Mouse (Mus musculus) gastrocnemius, adult 2 months (tissue): Measurements from ENCODE around the gene 4930544D05Rik. TPM values are rescaled to one million over a fixed set of nuclear protein-coding genes. Genes with fewer than 3 reads are reported as not detected.
A peak's percentile ranks its signal among the peaks of the same experiment; 100 is the strongest.

ENCODE experiments used
- DNase-seq: peaks from one replicate; pipeline ENCODE4 v3.0.0; 2022
- H3K27ac ChIP-seq: fragments of 200-600 bp; 2 replicates; pipeline ENCODE4 v1.8.1; 2022; ENCODE audit warnings: mild to moderate bottlenecking
- H3K4me3 ChIP-seq: fragments of 200-600 bp; 2 replicates; pipeline ENCODE4 v1.8.1; 2022; ENCODE audit warnings: mild to moderate bottlenecking, moderate library complexity
- CTCF ChIP-seq: fragments of 200-600 bp; IDR thresholded peaks from 2 replicates; pipeline ENCODE4 v1.8.1; 2022; ENCODE audit warnings: antibody characterized with exemption, mild to moderate bottlenecking, moderate library complexity
- intact Hi-C: fragments of 180-260 bp; cut with DNase I; formaldehyde crosslinking; loops from one replicate; pipeline ENCODE4 v1.15.1; 2025
- total RNA-seq, 2 experiments: library from RNA; stranded (reverse); gene quantifications; 2 replicates each; pipeline ENCODE4 v1.2.3; 2021

The 4930544D05Rik gene
- total RNA-seq, 2 experiments from 2014 or later = not detected

DNA sequence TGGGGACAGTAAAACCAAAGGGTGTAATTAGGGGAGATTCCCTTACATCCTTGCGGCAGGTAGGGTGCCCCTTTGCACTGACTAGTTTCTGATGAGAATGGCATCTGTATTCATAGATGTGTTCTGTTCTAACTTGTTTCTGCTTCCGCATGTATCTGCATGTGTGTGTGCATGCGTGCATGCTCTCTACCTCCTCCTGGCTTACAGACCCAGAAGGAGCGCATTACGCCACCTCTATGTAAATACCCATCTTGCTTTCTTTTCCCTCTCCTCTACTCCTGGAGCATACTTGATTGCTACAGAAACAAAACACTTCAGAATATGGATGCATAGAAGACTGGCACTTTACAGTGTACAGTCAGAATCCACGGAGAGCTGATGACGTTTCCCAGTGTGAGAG, 31.9 kb upstream of the 4930544D05Rik start:
- H3K27ac ChIP-seq = peak overlapping the region; percentile 57; the same call in 1 of the 2 replicates
- no peak for TF ChIP-seq CTCF

DNA sequence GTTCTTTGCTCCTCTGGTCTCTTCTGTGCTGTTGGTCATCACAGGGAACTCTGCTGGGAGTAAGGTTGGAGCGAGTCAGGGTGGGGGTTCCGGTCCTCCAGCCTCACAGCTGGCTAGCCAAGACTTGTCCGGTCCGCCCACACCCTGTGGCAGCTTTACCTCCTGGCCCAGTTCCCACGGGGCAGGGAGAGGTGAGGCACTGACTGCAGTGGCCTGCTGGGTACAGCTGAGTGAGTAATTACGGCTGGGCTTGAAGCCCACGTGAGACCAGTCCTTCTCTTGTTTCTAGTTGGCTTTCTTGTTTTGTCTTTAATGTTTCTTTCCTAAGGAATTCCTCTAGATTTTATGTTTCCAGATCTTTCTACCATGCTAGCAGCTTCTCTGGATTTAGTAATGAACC, 30.2 kb upstream of the 4930544D05Rik start:
- DNase-seq = peak; percentile 84
- intact Hi-C loops = no loop called here
- Histone ChIP-seq H3K4me3 (peak overlapping the region; percentile 15; the same call in 1 of the 2 replicates), H3K27ac (peak overlapping the region; percentile 79)
- TF ChIP-seq CTCF = no peak

More for the DNA sequence above, 31.9 kb upstream of the 4930544D05Rik start:
- no peak overlapping the region for H3K4me3 ChIP-seq
- intact Hi-C loops = no loop called here
- no peak for DNase-seq

DNA sequence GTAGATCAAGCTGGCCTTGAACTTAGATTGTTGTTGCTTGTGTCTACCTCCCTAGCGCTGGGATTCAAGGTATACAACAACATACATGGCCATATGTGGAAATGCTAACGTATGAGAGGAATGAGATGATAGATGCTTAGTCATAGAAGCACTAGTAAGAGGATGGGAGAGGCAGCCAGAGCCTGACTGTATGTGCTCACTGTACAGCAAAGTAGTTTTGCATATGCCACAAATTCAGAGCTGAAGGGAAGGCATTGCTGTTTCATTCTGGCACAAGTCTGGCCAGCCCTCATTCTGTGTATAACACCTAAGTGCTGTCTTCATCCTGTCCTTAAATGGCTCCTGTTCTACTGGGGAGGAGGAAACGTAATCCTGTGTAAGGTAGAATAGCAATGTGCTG, 29.4 kb upstream of the 4930544D05Rik start:
- TF ChIP-seq CTCF = no peak
- DNase-seq = no peak
- no peak overlapping the region for H3K4me3 ChIP-seq
- H3K27ac ChIP-seq = peak overlapping the region; percentile 79
- intact Hi-C loops = no loop called here

DNA sequence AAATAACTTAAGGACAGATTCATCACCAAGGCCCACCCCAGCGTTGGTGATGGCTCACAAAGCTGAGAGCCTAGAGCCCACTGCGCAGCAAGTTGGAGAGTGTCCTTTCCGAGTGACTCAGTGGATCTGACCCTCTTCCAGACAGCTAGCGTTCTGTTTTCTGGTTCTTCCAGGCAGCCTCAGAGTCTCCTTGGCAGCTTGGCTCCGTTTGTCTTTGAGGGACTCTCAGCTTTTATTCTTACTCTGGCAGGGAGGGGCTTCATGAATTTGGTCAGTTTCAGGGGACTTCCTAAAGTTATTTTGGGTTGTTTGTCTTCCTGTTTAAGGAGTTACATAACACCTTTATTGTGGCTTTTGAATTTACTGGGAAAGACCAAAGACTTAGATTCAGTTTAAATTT, 28.7 kb upstream of the 4930544D05Rik start:
- H3K27ac ChIP-seq = peak overlapping the region; percentile 79
- no peak overlapping the region for H3K4me3 ChIP-seq
- DNase-seq = no peak
- TF ChIP-seq CTCF = no peak
- intact Hi-C loops = no loop called here

DNA sequence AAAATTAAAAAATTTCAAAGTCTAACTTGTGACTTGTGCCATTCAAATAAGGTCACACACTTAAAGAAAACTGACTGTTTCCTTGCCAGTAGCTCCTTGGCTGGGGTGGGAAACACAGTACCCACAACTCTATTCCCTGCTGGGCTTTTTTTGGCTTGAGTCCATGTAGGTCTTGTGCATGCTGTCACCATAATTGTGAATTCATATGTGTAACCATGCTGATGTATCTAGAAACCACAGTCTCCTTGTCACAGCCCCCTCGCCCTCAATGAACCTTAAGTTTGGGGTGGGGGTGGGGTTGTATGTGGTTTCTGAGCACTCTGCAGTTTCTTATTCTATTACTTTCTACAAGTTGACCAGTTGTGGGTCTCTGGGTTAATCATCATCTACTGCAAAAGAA, 23.9 kb upstream of the 4930544D05Rik start:
- no peak overlapping the region for H3K4me3 ChIP-seq
- intact Hi-C loops = no loop called here
- no peak overlapping the region for H3K27ac ChIP-seq
- TF ChIP-seq CTCF = no peak
- DNase-seq = no peak

DNA sequence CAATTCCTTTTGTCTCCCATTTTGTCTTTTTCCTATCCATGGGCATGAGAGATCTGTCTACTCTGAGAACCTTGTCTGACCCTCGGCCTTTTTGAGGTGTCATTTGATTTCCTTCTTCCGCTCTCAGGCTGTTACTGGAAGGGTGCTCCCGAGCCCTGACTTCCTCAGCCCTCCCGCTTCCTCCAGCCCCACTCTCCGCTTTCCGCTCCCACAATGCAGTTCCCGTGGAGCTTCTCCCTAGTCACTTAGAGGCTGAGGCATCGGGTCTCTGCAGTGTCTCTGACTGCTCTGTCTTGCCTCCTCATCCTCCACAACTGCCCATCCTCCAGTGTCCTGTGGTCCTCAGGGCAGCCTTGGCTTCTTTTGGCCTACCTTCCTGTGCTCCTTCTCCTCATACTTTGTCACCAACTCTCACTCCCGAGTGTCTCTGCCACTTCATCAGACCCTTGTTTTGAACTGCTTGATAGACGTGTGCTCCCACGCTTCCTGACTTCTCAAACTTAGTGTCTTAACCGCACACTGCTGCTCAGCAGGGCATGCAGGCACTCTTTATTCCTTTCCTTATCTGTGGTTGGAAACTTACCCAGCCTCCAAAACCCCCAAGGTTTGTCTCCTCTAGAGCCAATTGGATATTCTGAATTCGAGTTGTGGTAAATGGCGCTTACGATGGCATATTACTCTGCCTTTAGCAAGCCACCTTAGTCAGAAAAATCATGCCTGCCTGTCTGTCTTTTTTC, 21.2 kb upstream of the 4930544D05Rik start:
- intact Hi-C loops = no loop called here
- Histone ChIP-seq H3K4me3 (no peak overlapping the region), H3K27ac (peak overlapping the region; percentile 61)
- DNase-seq = peak; percentile 33
- TF ChIP-seq CTCF = no peak

DNA sequence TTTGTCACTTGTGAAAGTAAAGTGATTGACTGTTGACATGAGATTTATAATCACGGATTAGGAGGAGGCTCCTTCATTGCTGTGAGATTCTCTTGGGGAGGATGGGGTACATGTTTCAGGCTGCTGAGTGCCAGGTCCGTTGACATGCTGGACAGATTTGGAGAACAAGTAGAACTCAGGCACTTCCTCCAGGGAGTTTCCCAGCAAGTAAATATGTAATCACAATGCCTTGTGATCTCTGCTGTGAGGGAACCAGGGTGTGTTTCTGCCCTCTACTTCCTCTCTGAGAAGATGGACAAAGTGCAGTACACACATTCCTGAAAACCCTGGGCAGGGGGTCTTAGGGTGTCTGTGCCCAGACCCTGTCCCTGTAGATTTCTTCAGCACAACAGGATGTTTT, 20.0 kb upstream of the 4930544D05Rik start:
- Histone ChIP-seq H3K27ac (peak overlapping the region; percentile 61), H3K4me3 (no peak overlapping the region)
- intact Hi-C loops = no loop called here
- peak; percentile 12 for DNase-seq
- TF ChIP-seq CTCF = no peak

DNA sequence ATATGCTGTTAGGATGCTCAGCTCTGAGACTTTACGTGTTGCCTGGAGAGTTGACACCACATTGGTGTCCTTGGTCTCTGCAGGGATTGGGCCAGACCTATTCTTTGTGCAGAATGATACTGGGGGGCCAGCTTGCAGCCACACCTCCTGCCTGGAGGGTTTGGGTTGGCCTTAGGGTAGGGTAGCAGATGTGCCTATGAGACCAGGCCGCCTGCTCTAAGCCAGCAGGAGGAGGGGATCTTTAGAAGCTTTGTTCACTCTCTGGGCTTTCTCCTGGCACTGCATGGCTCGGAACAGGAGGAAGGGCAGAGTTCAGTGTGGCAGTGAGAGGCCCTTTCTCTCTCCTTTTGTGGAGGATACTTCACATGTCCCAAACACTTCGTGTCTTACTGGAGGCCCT, 19.6 kb upstream of the 4930544D05Rik start:
- Histone ChIP-seq H3K27ac (peak overlapping the region; percentile 61), H3K4me3 (no peak overlapping the region)
- TF ChIP-seq CTCF = no peak
- no peak for DNase-seq
- intact Hi-C loops = no loop called here

DNA sequence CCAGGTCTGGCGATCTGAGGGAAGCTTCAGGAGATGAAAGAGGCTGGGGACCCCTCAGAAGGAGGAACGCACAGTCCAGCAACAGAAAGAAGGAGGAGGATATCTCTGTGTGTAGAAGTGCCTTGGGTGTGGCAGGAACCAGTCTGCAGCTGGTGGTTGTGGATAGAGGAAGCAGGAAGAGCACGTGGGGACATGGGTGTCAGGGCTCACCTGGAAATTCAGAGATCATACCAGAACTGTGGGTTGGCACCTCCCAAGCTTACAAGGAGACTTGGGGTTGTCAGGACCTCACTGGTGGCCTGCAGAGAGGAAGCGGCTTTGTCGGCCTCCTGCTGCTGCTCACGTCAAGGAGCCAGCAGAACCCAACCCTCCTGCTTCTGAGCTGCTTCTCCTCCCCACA, 18.3 kb upstream of the 4930544D05Rik start:
- H3K4me3 ChIP-seq = no peak overlapping the region
- intact Hi-C loops = no loop called here
- peak overlapping the region; percentile 20; the same call in 1 of the 2 replicates for H3K27ac ChIP-seq
- no peak for TF ChIP-seq CTCF
- DNase-seq = no peak

DNA sequence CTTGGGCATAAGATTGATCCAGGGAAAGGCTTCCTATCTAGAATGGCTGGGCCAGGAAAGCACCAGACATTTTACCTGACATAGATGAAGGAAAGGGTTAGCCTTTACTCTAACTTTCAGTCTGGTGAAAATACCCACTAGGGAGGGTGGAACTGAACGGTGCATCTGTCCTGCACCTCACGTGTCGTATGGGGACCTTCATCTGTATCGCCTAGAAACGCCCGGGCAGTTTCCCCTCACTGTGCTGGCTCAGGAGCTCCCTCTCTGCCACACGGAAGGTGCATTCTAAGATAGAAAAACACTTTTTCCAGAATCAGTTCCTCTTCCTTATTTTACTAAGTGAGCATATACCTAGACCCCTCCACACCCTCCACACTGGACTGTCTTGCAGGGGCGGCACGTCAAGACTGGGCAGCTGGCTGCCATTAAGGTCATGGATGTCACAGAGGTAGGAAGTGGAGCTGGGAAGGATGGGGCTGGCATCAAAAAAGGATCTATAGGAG, 17.1 kb upstream of the 4930544D05Rik start:
- intact Hi-C loops = no loop called here

DNA sequence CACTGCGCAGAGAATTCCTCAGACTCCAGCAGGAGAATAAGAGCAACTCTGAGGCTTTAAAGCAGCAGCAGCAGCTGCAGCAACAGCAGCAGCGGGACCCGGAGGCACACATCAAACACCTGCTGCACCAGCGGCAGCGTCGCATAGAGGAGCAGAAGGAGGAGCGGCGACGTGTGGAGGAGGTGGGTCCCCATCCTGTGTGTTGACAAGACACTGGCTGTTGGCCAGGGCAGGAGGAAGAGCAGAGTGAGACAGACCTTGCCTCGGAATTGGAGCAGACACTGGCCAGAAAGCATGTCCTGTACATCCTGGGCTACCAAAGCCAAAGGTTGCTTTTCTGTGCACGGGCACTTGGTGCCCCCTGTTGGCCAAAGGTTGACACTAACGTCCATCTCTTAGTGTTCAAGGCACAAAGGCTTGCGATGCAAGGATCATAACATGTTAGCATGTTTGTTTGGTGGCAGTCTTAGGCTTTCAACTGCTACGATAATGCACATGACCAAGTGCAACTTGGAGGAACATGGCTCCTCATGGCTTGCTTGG, 10.6 kb upstream of the 4930544D05Rik start:
- H3K4me3 ChIP-seq = no peak overlapping the region
- intact Hi-C loops = loop anchor here (1.0 to 10.0 kb wide), 3 partner anchors 68 to 170 kb away; partner anchors contain the start of gene Arrb2
- peak; percentile 79 for DNase-seq
- peak; percentile 96 for TF ChIP-seq CTCF
- H3K27ac ChIP-seq = no peak overlapping the region

More for the DNA sequence above, 17.1 kb upstream of the 4930544D05Rik start:
- no peak overlapping the region for H3K27ac ChIP-seq
- DNase-seq = no peak
- no peak for TF ChIP-seq CTCF
- no peak overlapping the region for H3K4me3 ChIP-seq

DNA sequence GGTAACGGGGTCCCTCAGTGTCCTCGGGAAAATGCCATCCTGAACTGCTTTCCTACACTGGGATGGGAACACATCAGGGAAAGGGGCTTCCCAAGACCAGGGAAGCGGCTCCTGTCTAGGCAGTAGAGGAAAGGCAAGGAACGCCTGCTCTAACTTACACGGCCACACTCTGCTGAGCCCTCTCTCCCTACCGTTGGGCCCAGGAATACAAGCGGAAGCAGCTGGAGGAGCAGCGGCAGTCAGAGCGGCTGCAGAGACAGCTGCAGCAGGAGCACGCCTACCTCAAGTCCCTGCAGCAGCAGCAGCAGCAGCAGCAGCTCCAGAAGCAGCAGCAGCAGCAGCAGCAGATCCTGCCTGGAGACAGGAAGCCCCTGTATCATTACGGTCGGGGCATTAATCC, 8.9 kb upstream of the 4930544D05Rik start:
- no peak for TF ChIP-seq CTCF
- H3K4me3 ChIP-seq = no peak overlapping the region
- DNase-seq = no peak
- intact Hi-C loops = loop anchor here (5.0 to 10.0 kb wide), 2 partner anchors 69 to 172 kb away; partner anchors contain the start of gene Arrb2
- no peak overlapping the region for H3K27ac ChIP-seq

DNA sequence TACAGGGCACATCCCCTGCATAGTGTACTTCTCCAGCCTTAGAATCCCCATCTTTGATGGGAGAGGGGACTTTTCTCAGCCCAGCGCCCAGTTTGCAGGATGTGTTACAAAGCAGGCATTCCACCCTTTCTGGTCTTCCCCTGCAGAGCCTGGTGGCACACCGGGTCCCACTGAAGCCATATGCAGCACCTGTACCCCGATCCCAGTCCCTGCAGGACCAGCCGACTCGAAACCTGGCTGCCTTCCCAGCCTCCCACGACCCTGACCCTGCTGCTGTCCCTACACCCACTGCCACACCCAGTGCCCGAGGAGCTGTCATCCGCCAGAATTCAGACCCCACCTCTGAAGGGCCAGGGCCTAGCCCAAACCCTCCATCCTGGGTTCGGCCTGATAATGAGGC, 8.0 kb upstream of the 4930544D05Rik start:
- no peak for TF ChIP-seq CTCF
- no peak overlapping the region for H3K4me3 ChIP-seq
- no peak for DNase-seq
- no peak overlapping the region for H3K27ac ChIP-seq
- intact Hi-C loops = loop anchor here (5.0 to 10.0 kb wide), 2 partner anchors 70 to 173 kb away; partner anchors contain the start of gene Arrb2
